Mouse (Mus musculus) limb, embryonic 11.5 days (tissue): Measurements from ENCODE around the gene Ltbp1. TPM values are rescaled to one million over a fixed set of nuclear protein-coding genes. Genes with fewer than 3 reads are reported as not detected.

Experiments
- ATAC-seq: fragments of 200-750 bp; cut with Nextera tagmentation; 2 replicates; pipeline ENCODE4 v1.8.0; 2017; ENCODE audit warnings: low read depth; ENCODE audit not compliant: insufficient number of reproducible peaks, low FRiP score, low TSS enrichment
- DNase-seq: peaks from one replicate; pipeline ENCODE4 v3.0.0-alpha.2; 2015; ENCODE audit warnings: low spot score
- H3K27ac ChIP-seq: fragments of 300-500 bp; sonication (generic); replicated peaks from 2 replicates; pipeline ENCODE4 v1.5.1; 2014; ENCODE audit warnings: low read depth, mild to moderate bottlenecking, low read length
- H3K27me3 ChIP-seq: fragments of 300-500 bp; sonication (generic); 2 replicates; pipeline ENCODE4 v1.6.1; 2014; ENCODE audit warnings: mild to moderate bottlenecking, low read length, mixed read lengths; ENCODE audit not compliant: control insufficient read depth, insufficient read depth
- H3K36me3 ChIP-seq: fragments of 300-500 bp; sonication (generic); 2 replicates; pipeline ENCODE4 v1.6.1; 2014; ENCODE audit warnings: mild to moderate bottlenecking, low read length, moderate library complexity, mixed read lengths; ENCODE audit not compliant: control insufficient read depth, insufficient read depth
- H3K4me1 ChIP-seq: fragments of 300-500 bp; sonication (generic); 2 replicates; pipeline ENCODE4 v1.6.1; 2014; ENCODE audit warnings: low read length, mixed read lengths; ENCODE audit not compliant: control insufficient read depth, insufficient read depth
- H3K4me2 ChIP-seq: fragments of 300-500 bp; sonication (generic); 2 replicates; pipeline ENCODE4 v1.6.1; 2014; ENCODE audit warnings: low read depth, mild to moderate bottlenecking, moderate library complexity; ENCODE audit not compliant: severe bottlenecking
- H3K4me3 ChIP-seq: fragments of 300-500 bp; sonication (generic); 2 replicates; pipeline ENCODE4 v1.5.1; 2014; ENCODE audit warnings: low read depth, low read length
- H3K9ac ChIP-seq: fragments of 300-500 bp; sonication (generic); 2 replicates; pipeline ENCODE4 v1.6.1; 2014; ENCODE audit warnings: mild to moderate bottlenecking, low read length
- H3K9me3 ChIP-seq: fragments of 300-500 bp; sonication (generic); 2 replicates; pipeline ENCODE4 v1.6.1; 2016; ENCODE audit warnings: low read length; ENCODE audit not compliant: control insufficient read depth
- WGBS: fragments of 180-500 bp; shearing (Covaris S2); extraction: QIAGEN DNeasy Blood & Tissue Kit; methylation state at CpG from one replicate; pipeline ENCODE4 v1.1.7; 2014; 5-methylcytosine and 5-hydroxymethylcytosine counted together
- polyA plus RNA-seq: library from polyadenylated mRNA; unstranded; fragments of >200 nt; fragmentation: Nextera tagmentation; extraction: Ambion mirVana; gene quantifications from 2 replicates; pipeline ENCODE4 v1.2.1, GENCODE M21; 2014

The Ltbp1 gene
- polyA plus RNA-seq, 1 experiment from 2014 or later = 29.8 TPM

- Histone ChIP-seq H3K9ac (no peak overlapping the region), H3K27ac (no peak overlapping the region)
Observed at GRCm38 (mm10) chr17:75333011-75333410, 327.6 kb downstream of the Ltbp1 start.

GRCm38 (mm10) chr17:75333759-75334158 lies 328.4 kb downstream of the Ltbp1 start:
- Histone ChIP-seq H3K27me3 (no peaks in the 10 kb centered on the region), H3K4me2 (no peak overlapping the region), H3K4me1 (no peaks in the 10 kb centered on the region), H3K9ac (no peak overlapping the region), H3K36me3 (no peaks in the 10 kb centered on the region), H3K27ac (no peak overlapping the region), H3K4me3 (no peak overlapping the region), H3K9me3 (no peaks in the 10 kb centered on the region)
- WGBS = 85% methylated on average over 13 of the region's 13 CpGs
- ATAC-seq (no peak), DNase-seq (no peak)

More at GRCm38 (mm10) chr17:75333011-75333410, 327.6 kb downstream of the Ltbp1 start:
- H3K9me3 ChIP-seq = no peaks in the 10 kb centered on the region
- H3K36me3 ChIP-seq = no peaks in the 10 kb centered on the region
- H3K4me1 ChIP-seq = no peaks in the 10 kb centered on the region
- 89% methylated on average over 9 of the region's 9 CpGs for WGBS
- H3K4me2 ChIP-seq = no peak overlapping the region
- H3K4me3 ChIP-seq = no peak overlapping the region
- ATAC-seq (no peak), DNase-seq (no peak)
- no peaks in the 10 kb centered on the region for H3K27me3 ChIP-seq

GRCm38 (mm10) chr17:75335649-75336048 lies 330.3 kb downstream of the Ltbp1 start:
- DNase-seq (no peak), ATAC-seq (no peak)
- no peaks in the 10 kb centered on the region for H3K36me3 ChIP-seq
- no peaks in the 10 kb centered on the region for H3K9me3 ChIP-seq
- no peak overlapping the region for H3K4me3 ChIP-seq
- no peak overlapping the region for H3K9ac ChIP-seq
- no peaks in the 10 kb centered on the region for H3K27me3 ChIP-seq
- H3K4me1 ChIP-seq = no peaks in the 10 kb centered on the region
- H3K4me2 ChIP-seq = no peak overlapping the region
- H3K27ac ChIP-seq = no peak overlapping the region
- WGBS = 85% methylated on average over 9 of the region's 9 CpGs

GRCm38 (mm10) chr17:75341227-75341626 lies 335.9 kb downstream of the Ltbp1 start:
- Histone ChIP-seq H3K36me3 (no peaks in the 10 kb centered on the region), H3K9ac (no peak overlapping the region), H3K27me3 (no peaks in the 10 kb centered on the region), H3K9me3 (no peaks in the 10 kb centered on the region), H3K4me3 (no peak overlapping the region), H3K4me2 (no peak overlapping the region), H3K27ac (no peak overlapping the region), H3K4me1 (no peaks in the 10 kb centered on the region)
- no peak for DNase-seq
- no peak for ATAC-seq
- 89% methylated on average over 4 of the region's 4 CpGs for WGBS

- no peak overlapping the region for H3K4me3 ChIP-seq
- no peaks in the 10 kb centered on the region; the same call in 1 of the 2 replicates for H3K36me3 ChIP-seq
- 91% methylated on average over 3 of the region's 3 CpGs for WGBS
- DNase-seq (no peak), ATAC-seq (no peak)
- no peaks in the 10 kb centered on the region for H3K9me3 ChIP-seq
- no peaks in the 10 kb centered on the region for H3K27me3 ChIP-seq
- no peak overlapping the region for H3K9ac ChIP-seq
- H3K4me2 ChIP-seq = no peak overlapping the region
- H3K27ac ChIP-seq = no peak overlapping the region
- H3K4me1 ChIP-seq = no peaks in the 10 kb centered on the region
Observed at GRCm38 (mm10) chr17:75345116-75345515, 339.7 kb downstream of the Ltbp1 start.

- 98% methylated on average over 4 of the region's 4 CpGs for WGBS
Observed at GRCm38 (mm10) chr17:75347414-75347813, 342.0 kb downstream of the Ltbp1 start.

GRCm38 (mm10) chr17:75349109-75349508 lies 343.7 kb downstream of the Ltbp1 start:
- no peak for DNase-seq
- Histone ChIP-seq H3K36me3 (peaks cover 2% of the 10 kb centered on the region; the same call in 1 of the 2 replicates), H3K9ac (no peak overlapping the region), H3K4me1 (no peaks in the 10 kb centered on the region), H3K27ac (no peak overlapping the region), H3K9me3 (no peaks in the 10 kb centered on the region), H3K4me2 (no peak overlapping the region), H3K4me3 (no peak overlapping the region), H3K27me3 (no peaks in the 10 kb centered on the region)
- 93% methylated on average over 8 of the region's 8 CpGs for WGBS
- ATAC-seq = no peak

More at GRCm38 (mm10) chr17:75347414-75347813, 342.0 kb downstream of the Ltbp1 start:
- H3K27me3 ChIP-seq = no peaks in the 10 kb centered on the region
- no peaks in the 10 kb centered on the region for H3K9me3 ChIP-seq
- H3K4me3 ChIP-seq = no peak overlapping the region
- no peak overlapping the region for H3K27ac ChIP-seq
- H3K9ac ChIP-seq = no peak overlapping the region
- DNase-seq (no peak), ATAC-seq (no peak)
- no peak overlapping the region for H3K4me2 ChIP-seq
- H3K36me3 ChIP-seq = no peaks in the 10 kb centered on the region; the same call in 1 of the 2 replicates
- H3K4me1 ChIP-seq = no peaks in the 10 kb centered on the region

- DNase-seq = no peak
- H3K9me3 ChIP-seq = no peaks in the 10 kb centered on the region
- H3K27ac ChIP-seq = no peak overlapping the region
- ATAC-seq = no peak
- H3K4me1 ChIP-seq = no peaks in the 10 kb centered on the region
- no peaks in the 10 kb centered on the region for H3K27me3 ChIP-seq
- peaks cover 2% of the 10 kb centered on the region; the same call in 1 of the 2 replicates for H3K36me3 ChIP-seq
- H3K4me3 ChIP-seq = no peak overlapping the region
- 94% methylated on average over 3 of the region's 3 CpGs for WGBS
- H3K4me2 ChIP-seq = no peak overlapping the region
- no peak overlapping the region for H3K9ac ChIP-seq
Observed at GRCm38 (mm10) chr17:75349602-75350001, 344.2 kb downstream of the Ltbp1 start.

- Histone ChIP-seq H3K4me2 (no peak overlapping the region), H3K4me1 (no peaks in the 10 kb centered on the region), H3K27me3 (no peaks in the 10 kb centered on the region), H3K36me3 (0 out of 2 replicates have a peak, but pooled peaks cover 2% of the 10 kb centered on the region), H3K4me3 (no peak overlapping the region), H3K9ac (no peak overlapping the region), H3K9me3 (no peaks in the 10 kb centered on the region), H3K27ac (no peak overlapping the region)
- DNase-seq (no peak), ATAC-seq (no peak)
- 88% methylated on average over 3 of the region's 3 CpGs for WGBS
Observed at GRCm38 (mm10) chr17:75353323-75353722, 348.0 kb downstream of the Ltbp1 start.
